Mouse (Mus musculus) liver, embryonic 14 days (tissue): ENCODE results near the gene Samt3. TPM values are rescaled to one million over a fixed set of nuclear protein-coding genes. Genes with fewer than 3 reads are reported as not detected.

Experiments used
- polyA plus RNA-seq: library from polyadenylated mRNA; depleted of rRNA; stranded (reverse); fragments of >200 nt; gene quantifications from 2 replicates; pipeline ENCODE4 v1.2.3, GENCODE M21; 2012; rRNA removed

Gene Samt3
- not detected in 2 replicates for polyA plus RNA-seq

GRCm38 (mm10) chrX:86043899-86044298 is at the start of gene Samt3:
Gene Samt3 (plus strand): TSS chrX:86044199.

Other genes starting within 250 kb of the Samt3 start
- 0.23 and 0.27 TPM in 2 replicates for gene 5430427O19Rik, start 173.8 kb upstream of the Samt3 start, polyA plus RNA-seq
- gene Nr0b1, start 147.6 kb downstream of the Samt3 start, polyA plus RNA-seq = 0.05 and 0.10 TPM in 2 replicates